Mouse (Mus musculus) megakaryocyte, embryonic 14.5 days (primary cell): ENCODE data around the gene Ssbp3.

ENCODE experiments used
- FLI1 ChIP-seq: IDR thresholded peaks from 2 replicates; pipeline ENCODE4 v1.6.1; 2012; ENCODE audit warnings: low read length, inconsistent platforms, mixed read lengths
- GATA1 ChIP-seq: IDR thresholded peaks from 3 replicates; pipeline ENCODE4 v1.6.1; 2012; ENCODE audit warnings: mixed read lengths, low read length, inconsistent platforms, borderline replicate concordance

GRCm38 (mm10) chr4:106913411-106914049, 3.0 kb downstream of the Ssbp3 start:
- TF ChIP-seq GATA1 (no peak), FLI1 (no peak)
